Mouse (Mus musculus): ENCODE measurements around the gene Col8a1.

The Col8a1 gene

DNA sequence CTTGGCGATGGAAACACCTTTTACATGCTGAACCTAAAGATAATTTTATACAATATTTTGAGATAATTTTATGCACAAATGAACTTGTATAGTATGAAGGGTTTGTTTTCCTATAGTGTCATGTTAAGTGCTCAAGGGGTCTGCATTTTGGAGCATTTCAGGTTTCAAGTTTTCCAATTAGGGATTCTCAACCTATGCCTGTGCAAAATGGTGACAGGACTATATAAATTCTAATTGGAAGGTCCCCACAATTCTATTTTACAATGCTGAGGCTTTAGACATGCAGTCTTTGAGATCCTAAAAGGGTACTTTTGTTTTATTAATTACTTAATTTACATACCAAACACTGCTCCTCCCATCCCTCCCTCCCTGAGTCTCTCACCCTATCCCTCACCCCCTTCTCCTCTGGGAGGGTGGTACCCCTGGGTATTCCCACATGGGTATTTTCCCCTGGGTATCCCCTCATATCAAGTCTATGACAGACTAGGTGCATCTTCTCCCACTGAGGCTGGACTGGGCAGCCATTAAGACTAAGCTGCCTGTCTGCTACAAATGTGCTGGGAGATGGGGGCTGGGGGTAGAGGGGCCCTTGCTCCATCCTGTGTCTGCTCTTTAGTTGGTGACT lies 178.7 kb downstream of the Col8a1 start:
- in situ Hi-C loops (cut with MboI; ENCODE audit: unreplicated experiment in 2 of 2), result loop anchor here (5.0 to 10.0 kb wide), 3 partner anchors 179 to 329 kb away; no protein-coding TSS in a partner anchor
